Mouse (Mus musculus) limb, embryonic 14.5 days (tissue): ENCODE measurements around the gene Mov10. TPM values are rescaled to one million over a fixed set of nuclear protein-coding genes. Genes with fewer than 3 reads are reported as not detected.
"Not testable (repeated sequence)": the region's sequence is repeated elsewhere in the genome, so short reads cannot be mapped to it uniquely, and the experiment has no call there.

Source experiments
- ATAC-seq: fragments of 200-750 bp; cut with Nextera tagmentation; 2 replicates; pipeline ENCODE4 v1.8.0; 2017; ENCODE audit warnings: low read depth, moderate number of reproducible peaks, moderate TSS enrichment; ENCODE audit not compliant: low FRiP score
- DNase-seq: peaks from one replicate; pipeline ENCODE4 v3.0.0-alpha.2; 2015; ENCODE audit warnings: low spot score
- H3K27ac ChIP-seq: fragments of 300-500 bp; sonication (generic); replicated peaks from 2 replicates; pipeline ENCODE4 v1.5.1; 2014; ENCODE audit warnings: low read depth, mild to moderate bottlenecking, low read length, moderate library complexity, mixed read lengths
- H3K27me3 ChIP-seq: fragments of 300-500 bp; sonication (generic); 2 replicates; pipeline ENCODE4 v1.6.1; 2014; ENCODE audit warnings: low read length, mixed read lengths; ENCODE audit not compliant: control insufficient read depth, insufficient read depth
- H3K36me3 ChIP-seq: fragments of 300-500 bp; sonication (generic); 2 replicates; pipeline ENCODE4 v1.6.1; 2014; ENCODE audit warnings: mild to moderate bottlenecking, low read length, moderate library complexity, mixed read lengths; ENCODE audit not compliant: control insufficient read depth, insufficient read depth
- H3K4me1 ChIP-seq: fragments of 300-500 bp; sonication (generic); 2 replicates; pipeline ENCODE4 v1.6.1; 2014; ENCODE audit warnings: antibody characterized with exemption, low read length, mixed read lengths; ENCODE audit not compliant: control insufficient read depth, insufficient read depth
- H3K4me2 ChIP-seq: fragments of 300-500 bp; sonication (generic); replicated peaks from 2 replicates; pipeline ENCODE4 v1.6.1; 2014; ENCODE audit warnings: low read depth, mild to moderate bottlenecking, low read length, moderate library complexity; ENCODE audit not compliant: severe bottlenecking
- H3K4me3 ChIP-seq: fragments of 300-500 bp; sonication (generic); replicated peaks from 2 replicates; pipeline ENCODE4 v1.5.1; 2014; ENCODE audit warnings: low read length
- H3K9ac ChIP-seq: fragments of 300-500 bp; sonication (generic); 2 replicates; pipeline ENCODE4 v1.6.1; 2014; ENCODE audit warnings: mild to moderate bottlenecking, low read depth, low read length, moderate library complexity; ENCODE audit not compliant: severe bottlenecking
- H3K9me3 ChIP-seq: fragments of 300-500 bp; sonication (generic); 2 replicates; pipeline ENCODE4 v1.6.1; 2016; ENCODE audit warnings: low read length; ENCODE audit not compliant: control insufficient read depth
- POLR2A ChIP-seq: fragments of 200-500 bp; IDR thresholded peaks from 2 replicates; pipeline ENCODE4 v1.8.0; 2012; ENCODE audit warnings: inconsistent platforms, mild to moderate bottlenecking, moderate library complexity, borderline replicate concordance; ENCODE audit not compliant: insufficient read depth, insufficient read length; ENCODE audit errors: extremely low read depth
- WGBS: fragments of 180-500 bp; shearing (Covaris S2); extraction: QIAGEN DNeasy Blood & Tissue Kit; methylation state at CpG from one replicate; pipeline ENCODE4 v1.1.7; 2014; 5-methylcytosine and 5-hydroxymethylcytosine counted together
- polyA plus RNA-seq, 2 experiments: library from polyadenylated mRNA; depleted of rRNA in 1 of 2; stranded (reverse) in 1 of 2; unstranded in 1 of 2; fragments of >200 nt; fragmentation: Nextera tagmentation in 1 of 2; extraction: Ambion mirVana in 1 of 2; gene quantifications; 2 replicates each; pipeline versions ENCODE4 v1.2.1 to v1.2.3; 2012 to 2014

Gene Mov10
- polyA plus RNA-seq, 2 experiments: 32.7 to 41.6 TPM

GRCm38 (mm10) chr3:104767141-104767540 lies 51.2 kb downstream of the Mov10 start:
- 62% methylated on average over 2 of the region's 2 CpGs for whole genome bisulfite sequencing
- no peaks in the 10 kb centered on the region for H3K9me3 ChIP-seq
- H3K4me1 ChIP-seq: peaks cover 9% of the 10 kb centered on the region
- no peaks in the 10 kb centered on the region for H3K36me3 ChIP-seq
- ATAC-seq (no peak), DNase-seq (no peak)
- no peak overlapping the region for H3K9ac ChIP-seq
- no peak for TF ChIP-seq POLR2A
- no peak overlapping the region for H3K27ac ChIP-seq
- H3K4me2 ChIP-seq: no peak overlapping the region
- H3K27me3 ChIP-seq: no peaks in the 10 kb centered on the region
- no peak overlapping the region for H3K4me3 ChIP-seq

GRCm38 (mm10) chr3:104765021-104765420 lies 53.3 kb downstream of the Mov10 start:
- no peaks in the 10 kb centered on the region for H3K9me3 ChIP-seq
- ATAC-seq (no peak), DNase-seq (no peak)
- H3K4me3 ChIP-seq: no peak overlapping the region
- no peak overlapping the region for H3K27ac ChIP-seq
- H3K36me3 ChIP-seq: no peaks in the 10 kb centered on the region
- no peaks in the 10 kb centered on the region for H3K27me3 ChIP-seq
- H3K4me2 ChIP-seq: no peak overlapping the region
- TF ChIP-seq POLR2A: no peak
- H3K4me1 ChIP-seq: no peaks in the 10 kb centered on the region
- H3K9ac ChIP-seq: no peak overlapping the region
- WGBS: 28% methylated on average over 4 of the region's 4 CpGs

- H3K4me2 ChIP-seq, ATAC-seq, DNase-seq, H3K27ac ChIP-seq, H3K4me1 ChIP-seq, H3K9me3 ChIP-seq, H3K27me3 ChIP-seq, H3K9ac ChIP-seq, H3K4me3 ChIP-seq, H3K36me3 ChIP-seq: not testable (repeated sequence)
- 29% methylated on average over 18 of the region's 20 CpGs for WGBS
Measured at GRCm38 (mm10) chr3:104762103-104762863, 56.1 kb downstream of the Mov10 start.

GRCm38 (mm10) chr3:104758869-104759268 lies 59.5 kb downstream of the Mov10 start:
- Histone ChIP-seq H3K27ac (no peak overlapping the region), H3K9ac (peak overlapping the region; percentile 46), H3K36me3 (no peaks in the 10 kb centered on the region), H3K4me3 (peak overlapping the region; percentile 26), H3K4me2 (peak overlapping the region; percentile 52), H3K9me3 (no peaks in the 10 kb centered on the region), H3K4me1 (0 out of 2 replicates have a peak, but pooled peaks cover 2% of the 10 kb centered on the region), H3K27me3 (no peaks in the 10 kb centered on the region)
- ATAC-seq (no peak; the same call in 1 of the 2 replicates), DNase-seq (no peak)
- no peak for TF ChIP-seq POLR2A
- WGBS: 15% methylated on average over 5 of the region's 5 CpGs

GRCm38 (mm10) chr3:104758406-104758805 lies 60.0 kb downstream of the Mov10 start:
- Histone ChIP-seq H3K4me1 (0 out of 2 replicates have a peak, but pooled peaks cover 2% of the 10 kb centered on the region), H3K27me3 (no peaks in the 10 kb centered on the region), H3K4me2 (peak overlapping the region; percentile 52), H3K27ac (no peak overlapping the region), H3K9ac (peak overlapping the region; percentile 46), H3K4me3 (peak overlapping the region; percentile 26), H3K9me3 (no peaks in the 10 kb centered on the region), H3K36me3 (no peaks in the 10 kb centered on the region)
- TF ChIP-seq POLR2A: no peak
- WGBS: 1% methylated on average over 27 of the region's 27 CpGs
- DNase-seq (peak; percentile 77), ATAC-seq (peak; percentile 89)

GRCm38 (mm10) chr3:104752845-104753244 lies 65.5 kb downstream of the Mov10 start:
- not testable (repeated sequence) for H3K9ac ChIP-seq, H3K4me3 ChIP-seq, H3K27me3 ChIP-seq, H3K36me3 ChIP-seq, H3K9me3 ChIP-seq, DNase-seq, H3K27ac ChIP-seq, H3K4me1 ChIP-seq, ATAC-seq
- peak overlapping the region; percentile 32 for H3K4me2 ChIP-seq
- 19% methylated on average over 21 of the region's 25 CpGs for WGBS

Other genes starting within 250 kb of the Mov10 start
- 22.3 and 23.3 TPM in 2 replicates for gene Slc16a1, start 179.9 kb downstream of the Mov10 start, polyA plus RNA-seq (2012; rRNA removed)
- 45.1 and 46.6 TPM in 2 replicates for gene Slc16a1, start 179.9 kb downstream of the Mov10 start, polyA plus RNA-seq (2014; fragmentation: Nextera tagmentation; extraction: Ambion mirVana)
- 6.5 and 6.6 TPM in 2 replicates for gene Ppm1j, start 37.5 kb downstream of the Mov10 start, polyA plus RNA-seq (2012; rRNA removed)
- gene Ppm1j, start 37.5 kb downstream of the Mov10 start, polyA plus RNA-seq (2014; fragmentation: Nextera tagmentation; extraction: Ambion mirVana): 4.1 and 4.4 TPM in 2 replicates
- 0.92 and 0.93 TPM in 2 replicates for gene Fam19a3, start 36.7 kb downstream of the Mov10 start, polyA plus RNA-seq (2012; rRNA removed)
- 0.26 and 0.36 TPM in 2 replicates for gene Fam19a3, start 36.7 kb downstream of the Mov10 start, polyA plus RNA-seq (2014; fragmentation: Nextera tagmentation; extraction: Ambion mirVana)
- gene Rhoc, start 30.2 kb downstream of the Mov10 start, polyA plus RNA-seq (2012; rRNA removed): 158 and 161 TPM in 2 replicates
- gene Rhoc, start 30.2 kb downstream of the Mov10 start, polyA plus RNA-seq (2014; fragmentation: Nextera tagmentation; extraction: Ambion mirVana): 192 and 199 TPM in 2 replicates
- gene St7l, start 45.4 kb upstream of the Mov10 start, polyA plus RNA-seq (2012; rRNA removed): 18.1 and 18.4 TPM in 2 replicates
- gene St7l, start 45.4 kb upstream of the Mov10 start, polyA plus RNA-seq (2014; fragmentation: Nextera tagmentation; extraction: Ambion mirVana): 36.7 and 40.4 TPM in 2 replicates
- gene Capza1, start 45.9 kb upstream of the Mov10 start, polyA plus RNA-seq (2012; rRNA removed): 82.1 and 88.6 TPM in 2 replicates
- gene Capza1, start 45.9 kb upstream of the Mov10 start, polyA plus RNA-seq (2014; fragmentation: Nextera tagmentation; extraction: Ambion mirVana): 198 and 208 TPM in 2 replicates
- 3.1 and 3.6 TPM in 2 replicates for gene Wnt2b, start 143.4 kb upstream of the Mov10 start, polyA plus RNA-seq (2012; rRNA removed)
- gene Wnt2b, start 143.4 kb upstream of the Mov10 start, polyA plus RNA-seq (2014; fragmentation: Nextera tagmentation; extraction: Ambion mirVana): 1.4 and 1.5 TPM in 2 replicates
- 11.2 and 12.0 TPM in 2 replicates for gene Cttnbp2nl, start 234.6 kb upstream of the Mov10 start, polyA plus RNA-seq (2012; rRNA removed)
- 29.5 and 39.1 TPM in 2 replicates for gene Cttnbp2nl, start 234.6 kb upstream of the Mov10 start, polyA plus RNA-seq (2014; fragmentation: Nextera tagmentation; extraction: Ambion mirVana)
- not detected in 2 replicates for gene 4930564D02Rik, start 248.3 kb upstream of the Mov10 start, polyA plus RNA-seq (2012; rRNA removed)
- not detected in 2 replicates for gene 4930564D02Rik, start 248.3 kb upstream of the Mov10 start, polyA plus RNA-seq (2014; fragmentation: Nextera tagmentation; extraction: Ambion mirVana)